Mouse (Mus musculus) thymus, postnatal 4 days (tissue): Measurements from ENCODE around the gene Ldlr.
"Not testable (repeated sequence)": the region's sequence is repeated elsewhere in the genome, so short reads cannot be mapped to it uniquely, and the experiment has no call there.

Source experiments
- DNase-seq: peaks from one replicate; pipeline ENCODE4 v3.0.0; 2021

Gene Ldlr

DNA sequence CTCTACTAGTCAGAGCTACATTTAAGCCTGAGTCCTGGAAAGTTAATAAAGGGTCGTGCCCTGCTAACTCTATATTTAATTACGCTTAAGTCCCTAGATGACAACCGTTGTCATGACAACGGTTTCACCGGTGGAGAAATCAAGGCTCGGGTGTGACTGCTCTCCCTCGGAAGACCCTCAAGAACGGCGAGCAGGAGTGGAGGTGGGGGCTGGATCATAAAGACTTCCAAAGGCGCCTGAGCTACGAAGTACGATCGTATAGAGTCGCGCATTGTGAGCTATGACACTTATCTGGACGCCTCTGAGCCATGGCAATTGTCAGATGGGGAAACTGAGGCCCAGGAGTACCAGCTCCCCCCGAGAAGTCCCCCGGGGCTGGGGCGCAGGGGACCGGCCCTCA is 36.4 kb downstream of the Ldlr start:
- DNase-seq = no peak

DNA sequence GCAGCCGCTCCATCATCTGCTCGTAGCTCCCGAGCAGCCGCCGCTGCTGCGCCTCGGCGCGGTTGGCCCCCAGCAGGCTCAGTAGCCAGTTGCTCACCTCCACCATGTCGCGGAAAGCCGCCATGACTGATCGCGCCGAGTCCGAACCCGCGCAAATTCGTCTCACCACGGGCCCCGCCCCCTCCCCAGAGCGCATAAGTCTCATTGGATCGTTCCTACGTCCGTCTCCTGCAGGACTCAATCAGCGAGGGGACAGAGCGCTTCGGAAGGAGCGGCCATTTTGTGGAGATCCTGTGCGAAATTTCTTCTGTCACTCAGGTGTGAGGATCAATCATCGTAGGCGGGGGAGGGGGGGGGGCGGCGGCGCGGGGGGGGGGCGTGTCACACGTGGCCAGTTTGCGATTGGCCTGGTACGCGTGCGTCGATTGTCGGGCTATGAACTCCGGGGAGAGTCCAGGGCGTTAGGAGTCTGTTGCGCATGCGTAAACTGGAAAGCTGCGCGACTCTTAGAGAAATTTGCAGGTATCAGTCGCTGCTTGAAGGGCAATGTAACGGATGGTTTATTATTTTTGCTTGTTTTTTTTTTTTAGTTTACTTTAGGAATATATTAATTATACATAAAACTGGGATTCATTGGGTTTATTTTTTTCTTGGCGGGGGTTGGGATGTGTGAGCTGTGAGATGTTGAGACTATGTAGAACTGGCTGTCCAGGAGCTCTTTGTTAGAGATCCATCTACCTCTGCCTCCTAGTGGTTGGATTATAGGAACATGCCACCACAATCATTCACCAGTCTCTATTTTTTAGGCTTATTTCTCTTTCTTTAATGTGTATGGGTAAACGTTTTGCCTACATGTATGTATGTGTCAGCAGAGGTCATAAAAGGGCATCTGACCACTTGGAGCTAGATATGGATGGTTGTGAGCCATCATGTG is 37.1 kb downstream of the Ldlr start, which contains the start of gene Spc24:
TSS of gene Spc24 (minus strand) at position 149 of the 934 bp plus-strand sequence.
- DNase-seq = peak; percentile 96

DNA sequence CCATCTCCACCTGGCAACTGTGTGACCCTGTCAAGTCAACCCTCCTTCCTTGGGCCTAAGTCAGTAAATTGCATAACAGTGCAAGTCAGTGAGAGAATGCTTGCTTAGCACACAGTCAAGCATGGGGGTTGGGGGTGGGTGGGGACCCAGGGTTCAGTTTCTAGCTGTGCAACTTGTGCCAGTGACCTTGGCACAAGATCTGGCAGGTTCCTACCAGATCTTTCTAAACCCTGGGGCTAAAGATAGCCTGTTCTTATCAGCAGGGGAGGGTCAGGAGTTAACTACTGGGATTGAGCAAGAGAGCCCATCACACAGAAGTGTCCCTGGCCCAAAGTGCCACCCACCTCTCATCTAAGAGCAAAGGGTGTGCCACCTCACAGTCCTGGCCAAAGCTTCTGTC is 38.9 kb downstream of the Ldlr start:
- DNase-seq = no peak

GRCm38 (mm10) chr9:21764084-21764999 is 41.1 kb downstream of the Ldlr start:
- no peak for DNase-seq

DNA sequence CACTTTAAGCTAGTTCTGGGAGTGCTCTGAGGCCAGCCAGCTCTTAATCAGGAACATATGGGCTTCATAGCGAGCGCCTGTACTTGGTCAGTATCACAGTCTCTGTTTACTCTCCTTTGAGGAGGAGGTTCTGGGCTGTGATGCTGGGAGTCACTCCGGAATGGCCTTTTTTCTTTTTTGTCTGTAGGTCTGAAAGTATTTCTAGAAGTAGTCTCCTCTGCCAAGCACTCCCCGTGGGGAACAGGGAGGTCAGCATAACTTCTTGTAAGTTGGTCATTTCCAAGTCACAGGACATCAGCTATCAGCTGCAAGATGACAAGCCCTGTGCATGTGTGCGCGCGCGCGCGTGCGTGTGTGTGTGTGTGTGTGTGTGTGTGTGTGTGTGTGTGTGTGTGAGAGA is 44.6 kb downstream of the Ldlr start:
- no peak for DNase-seq

DNA sequence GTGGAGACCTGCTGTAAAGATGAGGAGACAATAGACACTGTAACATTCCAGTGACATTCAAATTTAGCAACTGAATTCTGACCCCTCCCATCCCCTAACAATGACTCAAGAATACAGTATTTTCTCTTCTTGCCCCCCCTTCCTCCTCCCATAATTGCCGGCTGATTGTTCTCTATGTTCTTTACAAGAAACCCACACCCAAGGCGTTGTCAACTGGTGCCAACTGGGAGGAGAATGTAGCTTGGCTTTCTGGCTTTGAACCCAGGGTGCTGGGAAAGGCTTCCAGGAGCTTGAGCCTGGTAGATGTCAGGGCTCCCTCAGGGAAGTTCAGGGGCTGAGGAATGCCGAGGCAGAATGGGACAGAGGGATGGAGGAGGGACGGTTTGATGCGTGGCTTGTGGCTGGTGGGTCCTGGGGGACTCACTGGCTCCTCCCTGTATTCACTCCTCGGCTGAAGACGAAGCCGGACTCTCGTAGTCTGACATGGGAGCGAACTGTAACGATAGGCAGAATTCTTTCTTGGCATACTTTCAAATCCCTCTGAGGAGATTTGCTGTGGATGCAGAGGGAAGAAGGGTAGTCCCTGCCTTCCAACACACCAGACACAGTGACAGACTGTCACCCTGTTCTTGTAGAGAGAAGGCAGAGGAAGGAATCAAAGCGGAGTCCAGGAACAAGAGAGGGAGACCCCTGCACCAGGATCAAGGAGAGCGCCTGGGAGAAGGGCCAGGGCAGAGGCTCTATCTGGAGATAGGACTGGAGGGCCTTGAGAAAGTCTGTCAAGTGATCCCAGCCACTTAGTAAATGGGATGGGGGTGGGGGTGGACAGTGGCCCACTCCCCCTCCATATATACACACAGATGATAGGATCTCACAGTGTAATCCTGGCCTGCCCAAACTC is 45.5 kb downstream of the Ldlr start:
- DNase-seq = no peak

DNA sequence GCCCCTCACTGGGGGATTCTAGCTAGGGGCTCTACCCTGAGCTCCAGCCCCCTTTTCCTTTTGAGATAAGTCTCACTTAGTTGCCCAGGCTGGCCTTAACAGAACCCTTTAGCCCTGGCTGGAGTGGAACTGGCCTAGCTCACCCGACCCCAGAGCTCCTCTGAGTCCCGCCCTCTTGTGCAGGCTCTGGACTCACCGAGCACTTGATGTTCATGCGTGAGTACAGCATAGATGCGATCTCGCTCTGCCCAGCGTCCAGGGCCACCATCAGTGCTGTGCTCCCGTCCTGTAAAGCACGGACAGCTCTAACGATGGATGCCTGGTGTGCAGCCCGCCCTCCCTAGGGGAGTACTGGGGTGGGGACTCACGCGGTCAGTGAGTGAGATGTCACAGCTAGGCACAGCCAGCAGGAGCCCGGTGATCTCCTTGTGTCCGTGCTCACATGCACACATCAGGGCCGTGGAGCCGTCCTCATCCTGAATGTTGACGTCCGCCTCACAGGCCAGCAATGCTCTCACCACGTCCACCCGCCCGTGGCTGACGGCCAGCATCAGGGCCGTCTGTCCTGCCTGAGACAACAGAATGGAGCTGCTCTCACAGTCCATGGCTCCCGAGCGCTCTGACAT is 46.4 kb downstream of the Ldlr start:
- DNase-seq = no peak

- not testable (repeated sequence) for DNase-seq
Observed at GRCm38 (mm10) chr9:21773396-21773795, 50.1 kb downstream of the Ldlr start.

GRCm38 (mm10) chr9:21774353-21774752 is 51.1 kb downstream of the Ldlr start:
- no peak for DNase-seq

DNA sequence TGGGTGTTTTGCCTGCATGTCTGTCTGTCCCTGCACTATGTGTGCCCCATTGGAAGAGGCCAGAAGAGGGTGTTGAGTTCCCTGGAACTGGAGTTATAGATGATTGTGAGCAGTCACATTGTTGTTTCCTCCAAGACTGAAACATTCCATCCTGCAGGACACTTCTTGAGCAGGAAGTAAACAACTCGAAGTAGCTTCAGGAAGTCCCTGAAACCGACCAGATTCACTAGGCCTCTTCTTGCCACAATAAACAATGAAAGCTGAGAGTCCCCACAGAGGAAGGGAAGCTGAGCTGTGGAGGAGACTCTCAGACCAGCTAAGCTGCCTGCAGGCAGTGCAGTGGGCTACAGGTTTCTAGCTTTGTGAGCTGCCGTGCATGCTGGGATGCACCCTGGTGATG is 54.4 kb downstream of the Ldlr start:
- no peak for DNase-seq

DNA sequence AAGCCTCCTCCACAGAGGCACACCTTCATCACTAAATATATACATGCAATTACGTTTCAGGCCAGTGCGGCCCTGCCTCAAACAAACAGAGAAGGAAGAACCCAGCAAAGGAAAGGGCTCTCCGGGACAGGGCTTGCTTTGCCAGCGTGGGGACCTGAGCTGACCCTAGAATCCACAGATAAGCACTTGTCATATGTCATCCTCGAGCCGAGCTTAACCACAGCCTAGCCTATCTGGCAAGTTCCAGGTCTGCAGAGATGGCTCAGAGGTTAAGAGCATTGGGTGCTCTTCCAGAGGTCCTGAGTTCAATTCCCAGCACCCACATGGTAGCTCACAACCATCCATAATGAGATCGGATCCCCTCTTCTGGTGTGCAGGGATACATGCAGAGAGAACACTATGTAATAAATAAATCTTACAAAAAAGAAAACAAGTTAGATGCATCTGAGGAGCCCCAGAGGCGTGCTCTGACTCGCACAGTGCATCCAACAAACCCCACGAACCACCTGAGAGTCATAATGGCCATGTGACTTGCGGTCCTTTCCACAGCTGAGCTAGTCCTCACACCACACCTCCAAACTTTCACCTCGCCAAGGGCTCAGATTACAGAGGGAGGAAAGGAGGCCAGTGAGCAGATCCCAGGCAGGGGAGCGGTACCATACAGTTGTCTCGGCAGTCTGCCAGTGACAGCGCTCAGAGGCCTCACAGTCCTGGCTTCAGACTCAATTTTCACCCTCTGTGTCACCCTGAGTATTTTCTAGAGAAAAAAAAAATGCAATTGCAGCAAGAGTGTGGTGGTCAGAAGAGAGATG is 58.6 kb downstream of the Ldlr start:
- no peak for DNase-seq

- no peak for DNase-seq
Observed at GRCm38 (mm10) chr9:21784517-21785307, 61.4 kb downstream of the Ldlr start.

GRCm38 (mm10) chr9:21786309-21786708 is 63.0 kb downstream of the Ldlr start:
- DNase-seq = not testable (repeated sequence)

DNA sequence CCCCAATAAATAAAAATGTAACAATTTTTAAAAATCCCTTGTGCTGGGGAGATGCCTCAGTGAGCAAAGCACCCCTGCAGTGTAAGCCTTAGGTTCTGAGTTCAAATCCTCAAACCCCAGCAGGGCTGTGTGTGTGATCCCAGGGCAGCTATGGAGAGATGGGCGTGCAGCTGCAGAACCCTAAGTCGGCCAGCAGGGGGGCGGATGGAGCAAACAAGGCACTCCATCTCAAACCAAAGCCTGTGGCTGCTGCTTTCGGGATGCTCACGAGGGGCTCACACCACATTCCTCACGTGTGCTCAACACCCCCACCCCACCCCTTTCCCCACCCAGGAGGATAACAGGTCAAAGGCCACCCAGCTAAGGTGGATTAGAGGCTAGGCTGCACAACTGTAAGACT is 63.6 kb downstream of the Ldlr start:
- peak; percentile 86 for DNase-seq

DNA sequence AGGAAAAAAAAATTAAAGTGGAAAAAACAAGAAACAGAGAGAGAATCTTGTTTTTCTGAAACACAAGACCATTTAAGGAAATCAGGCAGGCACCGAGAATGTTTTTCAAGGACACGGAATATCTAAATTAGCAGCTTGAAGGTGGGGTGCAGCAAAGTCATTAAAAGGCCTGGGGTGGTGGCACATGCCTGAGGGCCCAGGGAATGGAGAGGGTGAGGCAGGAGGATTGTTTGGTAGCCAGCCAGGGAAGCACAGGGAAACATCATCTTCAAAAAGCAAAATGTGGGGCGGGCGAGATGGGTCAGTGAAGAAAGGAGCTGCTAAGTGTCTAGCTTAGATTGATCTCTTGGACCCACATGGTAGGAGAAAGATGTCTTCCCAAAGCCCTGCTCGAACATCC is 64.4 kb downstream of the Ldlr start:
- no peak for DNase-seq

DNA sequence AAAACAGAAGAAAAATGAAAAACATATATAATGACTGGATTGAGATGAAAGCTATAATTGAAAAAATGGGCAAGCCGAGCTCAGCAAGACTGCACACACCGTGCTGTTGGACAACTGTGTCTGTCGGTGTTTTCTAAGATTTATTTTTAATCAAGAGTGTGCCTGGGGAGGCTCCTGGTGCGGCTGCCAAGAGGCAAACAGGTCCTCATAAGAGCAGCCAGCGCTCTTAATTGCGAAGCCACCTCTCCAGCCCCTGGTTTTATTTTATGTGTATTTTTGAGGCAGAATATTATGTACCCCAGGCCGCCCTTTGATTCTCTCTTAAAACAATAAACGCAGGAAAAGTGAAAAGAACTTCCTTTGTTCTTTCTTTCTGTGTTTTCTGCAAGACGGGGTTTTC is 65.0 kb downstream of the Ldlr start:
- DNase-seq = no peak

DNA sequence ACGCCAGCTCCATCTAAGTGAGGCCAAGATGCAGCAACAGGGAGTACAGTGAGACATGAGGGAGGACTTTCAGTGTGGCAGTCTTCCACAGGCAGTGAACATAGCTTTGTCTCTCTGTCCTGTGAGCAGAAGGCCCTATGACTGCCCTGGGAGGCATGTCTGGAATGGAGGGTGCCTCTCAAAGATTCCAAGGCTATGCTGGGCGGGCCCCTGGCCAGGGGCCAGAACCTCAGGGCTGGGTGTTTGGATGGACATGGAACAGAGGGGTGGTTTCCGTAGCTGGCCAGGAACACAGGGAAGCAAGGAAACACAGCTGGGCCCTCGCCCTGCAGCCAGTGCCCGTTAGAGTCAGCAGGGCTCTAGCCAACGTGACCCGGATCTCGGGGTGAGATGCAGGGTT is 68.6 kb downstream of the Ldlr start:
- DNase-seq = no peak

GRCm38 (mm10) chr9:21792644-21793043 is 69.4 kb downstream of the Ldlr start:
- no peak for DNase-seq

DNA sequence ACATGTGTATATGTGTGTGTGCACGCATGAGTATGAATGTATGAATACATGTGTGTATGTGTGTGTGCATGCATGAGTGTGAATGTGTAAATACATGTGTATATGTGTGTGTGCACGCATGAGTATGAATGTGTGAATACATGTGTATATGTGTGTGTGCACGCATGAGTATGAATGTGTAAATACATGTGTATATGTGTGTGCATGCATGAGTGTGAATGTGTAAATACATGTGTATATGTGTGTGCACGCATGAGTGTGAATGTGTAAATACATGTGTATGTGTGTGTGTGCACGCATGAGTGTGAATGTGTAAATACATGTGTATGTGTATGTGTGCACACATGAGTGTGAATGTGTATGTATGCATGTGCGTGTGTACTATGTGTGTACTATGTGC is 70.2 kb downstream of the Ldlr start:
- DNase-seq = not testable (repeated sequence)

GRCm38 (mm10) chr9:21794344-21794834 is 71.1 kb downstream of the Ldlr start:
- no peak for DNase-seq
